Mouse (Mus musculus) testis, postnatal 10 days (tissue): Measurements from ENCODE around the gene Plxdc1.
A peak's percentile ranks its signal among the peaks of the same experiment; 100 is the strongest.

Source experiments
- DNase-seq: peaks from one replicate; pipeline ENCODE4 v3.0.0; 2021; ENCODE audit warnings: low spot score

The Plxdc1 gene

DNA sequence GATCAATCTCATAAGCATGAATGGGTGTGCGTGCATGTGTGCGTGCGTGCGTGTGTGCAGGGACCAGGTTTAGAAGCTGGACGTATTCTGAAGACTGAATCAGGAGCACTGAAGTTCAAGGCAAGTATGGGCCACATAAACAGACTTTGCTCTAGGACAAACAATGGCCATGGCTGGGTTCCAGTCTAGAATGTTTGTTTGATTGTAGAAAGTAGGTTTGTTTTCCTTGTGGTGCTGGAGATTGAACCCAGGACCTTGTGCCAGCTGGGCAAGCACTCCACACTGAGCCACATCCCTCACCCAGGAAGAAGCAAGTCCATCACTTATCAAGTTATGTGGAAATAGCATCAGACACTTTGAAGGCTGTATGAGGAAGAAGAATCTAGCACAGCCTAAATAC lies 29.9 kb upstream of the Plxdc1 start:
- DNase-seq, result no peak

- no peak for DNase-seq
Measured at GRCm38 (mm10) chr11:98012831-98013230, 26.6 kb upstream of the Plxdc1 start.

DNA sequence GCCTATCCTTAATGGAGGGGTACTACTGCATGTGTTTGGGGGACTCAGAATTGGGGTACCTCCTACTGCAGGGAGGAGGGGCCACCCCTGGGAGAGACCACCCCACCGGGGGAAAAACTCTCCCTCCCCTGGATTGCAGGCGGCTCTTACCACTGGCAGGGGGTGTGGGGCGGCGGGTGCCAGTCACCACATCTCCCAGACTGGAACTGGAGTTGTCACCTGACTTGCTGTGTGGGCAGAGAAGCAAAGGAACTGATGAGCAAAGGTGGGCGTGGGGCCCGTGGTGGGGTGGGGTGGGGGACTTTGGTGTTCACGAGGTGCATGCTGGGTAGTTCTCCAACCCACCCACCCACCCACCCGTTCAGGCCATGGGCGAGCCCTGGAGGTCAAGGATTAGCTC lies 25.5 kb upstream of the Plxdc1 start:
- DNase-seq, result no peak

- no peak for DNase-seq
Measured at GRCm38 (mm10) chr11:98008087-98008486, 21.8 kb upstream of the Plxdc1 start.

DNA sequence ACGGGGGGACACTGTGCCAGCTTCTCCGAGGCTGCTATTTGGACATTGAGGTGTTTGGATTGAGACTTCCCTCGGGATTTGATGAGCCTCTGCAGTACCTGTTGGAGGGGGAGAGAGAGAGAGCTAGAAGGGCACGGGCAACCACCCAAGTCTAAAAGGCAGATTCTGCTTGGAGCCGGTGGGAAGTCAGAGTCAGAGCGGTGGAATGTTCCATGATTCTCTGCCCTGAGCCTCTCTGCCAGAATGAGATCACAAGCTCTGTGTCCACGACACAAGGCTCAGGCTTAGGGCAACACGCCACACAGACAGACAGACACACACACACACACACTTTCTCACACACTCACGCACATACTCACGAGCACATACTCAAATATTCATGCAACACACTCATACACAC lies 19.4 kb upstream of the Plxdc1 start:
- peak; percentile 44 for DNase-seq

DNA sequence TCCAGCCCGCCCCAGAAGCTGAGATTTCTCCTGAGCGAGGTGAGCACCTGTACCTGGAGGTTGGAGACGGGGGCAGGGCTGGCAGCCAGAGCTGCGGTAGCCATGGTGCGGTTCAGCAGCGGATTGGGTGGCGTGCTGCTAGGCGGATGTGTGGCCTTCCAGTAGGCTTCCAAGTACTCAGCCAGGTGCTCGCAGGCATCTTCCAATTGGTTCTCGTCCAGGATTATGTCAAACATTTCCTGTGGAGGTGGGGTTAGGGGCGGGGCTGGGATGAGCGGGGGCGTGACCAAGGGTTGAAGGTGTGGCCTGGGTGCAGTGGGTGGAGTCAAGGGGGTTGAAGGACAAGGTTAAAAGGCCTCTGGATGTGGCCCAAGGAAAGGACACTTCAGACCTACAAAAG lies 18.8 kb upstream of the Plxdc1 start:
- DNase-seq, result peak; percentile 67

DNA sequence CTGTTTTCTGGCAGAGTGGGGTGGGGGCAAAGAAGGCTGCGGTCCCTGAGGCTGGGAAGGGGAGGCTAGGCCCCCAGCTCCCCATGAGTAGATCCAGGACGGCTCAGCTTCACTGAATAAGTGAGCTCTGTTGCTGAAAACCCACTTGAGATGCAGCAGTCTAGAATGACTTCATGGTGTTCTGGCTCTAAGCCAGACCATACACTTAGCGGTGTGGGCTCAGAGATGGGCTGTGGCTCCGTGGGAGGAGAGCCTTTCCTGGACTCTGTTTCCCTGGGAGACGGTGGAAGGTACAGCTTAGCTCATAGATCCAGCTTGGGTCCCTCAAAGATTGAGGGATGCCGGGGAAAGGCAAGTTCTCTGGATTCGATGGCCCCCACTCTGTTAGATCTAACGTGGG lies 17.9 kb upstream of the Plxdc1 start:
- no peak for DNase-seq

- peak; percentile 50 for DNase-seq
Measured at GRCm38 (mm10) chr11:98003171-98003671, 17.0 kb upstream of the Plxdc1 start.

GRCm38 (mm10) chr11:98002627-98003026 lies 16.4 kb upstream of the Plxdc1 start:
- peak; percentile 92 for DNase-seq

DNA sequence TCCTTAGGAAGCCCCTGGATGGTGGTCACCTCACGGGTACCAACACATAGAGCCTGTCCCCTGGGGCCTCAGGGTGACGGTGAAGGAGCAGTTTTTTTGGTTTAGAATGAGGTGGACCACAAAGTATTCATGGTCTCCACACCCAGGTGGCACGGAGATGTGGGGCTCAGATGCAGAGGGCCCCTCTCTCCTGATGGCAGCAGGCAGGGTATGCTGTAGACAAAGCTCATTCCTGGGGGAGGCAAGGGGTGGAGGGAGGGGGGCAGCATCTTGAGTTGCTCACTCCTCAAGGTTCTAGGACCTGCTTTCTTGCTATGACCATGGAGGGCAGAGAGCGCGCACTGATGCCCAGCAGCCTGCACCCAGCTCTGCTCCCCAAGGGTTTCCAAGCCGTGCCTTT lies 15.7 kb upstream of the Plxdc1 start:
- DNase-seq, result no peak

GRCm38 (mm10) chr11:98001351-98001824 lies 15.1 kb upstream of the Plxdc1 start:
- DNase-seq, result peak; percentile 45

DNA sequence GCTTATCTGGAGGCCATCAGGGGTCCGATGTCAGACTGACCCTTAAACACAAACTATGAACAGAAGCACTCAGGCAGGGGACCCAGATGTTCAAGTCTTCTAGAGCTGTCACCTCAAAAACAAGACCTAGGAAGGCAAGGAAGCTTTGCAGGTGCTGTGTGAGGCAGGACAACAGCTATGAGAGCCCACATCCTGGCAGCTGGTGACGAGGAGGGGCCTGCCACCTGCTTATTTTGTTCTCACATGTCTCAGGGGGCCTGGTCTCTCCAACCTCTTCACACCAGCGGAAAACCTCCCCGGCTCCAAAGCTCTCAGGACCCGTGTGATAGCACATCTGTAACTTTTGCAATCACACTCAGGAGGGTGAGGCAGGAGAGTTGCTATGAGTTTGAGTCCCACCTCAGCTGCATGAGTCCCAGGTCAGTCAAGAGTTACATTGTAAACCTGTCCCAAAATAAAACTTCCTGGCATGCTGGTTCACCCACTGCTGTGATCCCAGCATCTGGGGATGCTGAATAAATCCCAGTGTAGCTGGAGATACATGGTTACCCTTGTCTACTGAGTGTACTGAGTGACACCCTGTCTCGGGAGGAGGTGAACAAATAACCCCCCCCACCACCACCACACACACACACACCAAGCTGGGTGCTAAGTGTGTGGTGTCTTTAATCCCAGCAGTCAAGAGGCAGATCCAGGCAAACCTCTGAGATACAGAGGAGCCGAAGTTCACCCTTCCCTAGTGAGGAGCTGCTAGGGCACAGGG lies 14.3 kb upstream of the Plxdc1 start:
- no peak for DNase-seq

GRCm38 (mm10) chr11:97999748-98000147 lies 13.5 kb upstream of the Plxdc1 start:
- DNase-seq, result no peak

DNA sequence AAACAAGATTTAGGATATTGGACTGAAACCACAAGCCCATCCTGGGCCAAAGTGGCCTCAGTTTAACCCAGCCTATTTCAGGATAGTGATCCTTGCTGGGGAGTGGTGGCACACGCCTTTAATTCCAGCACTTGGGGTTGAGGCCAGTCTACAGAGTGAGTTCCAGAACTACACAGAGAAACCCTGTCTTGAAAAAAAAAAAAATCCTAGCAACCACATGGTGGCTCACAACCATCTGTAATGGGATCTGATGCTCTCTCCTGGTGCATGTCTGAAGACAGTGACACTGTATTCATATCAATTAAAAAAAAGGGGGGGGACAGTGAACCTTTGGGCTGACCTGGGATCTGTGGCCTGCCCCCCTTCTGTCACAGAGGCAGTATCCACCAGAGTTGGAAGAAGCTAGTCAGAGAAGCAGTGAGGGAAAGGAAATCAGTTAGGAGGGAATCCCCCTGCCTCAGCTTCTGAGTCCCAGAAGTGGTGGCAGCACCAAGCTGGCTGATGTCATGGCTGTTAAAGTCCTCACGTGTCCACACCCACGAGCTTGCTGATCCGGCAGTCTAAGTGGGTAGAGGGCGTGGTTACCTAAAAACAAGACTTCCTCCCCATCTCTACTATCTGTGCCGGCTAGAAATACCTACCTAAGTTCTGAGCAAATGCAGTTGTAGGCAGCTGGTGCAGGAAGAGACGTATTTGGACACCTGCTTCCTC lies 12.8 kb upstream of the Plxdc1 start:
- no peak for DNase-seq

GRCm38 (mm10) chr11:97998074-97998793 lies 12.0 kb upstream of the Plxdc1 start:
- DNase-seq, result no peak

- DNase-seq, result no peak
Measured at GRCm38 (mm10) chr11:97997387-97997960, 11.2 kb upstream of the Plxdc1 start.

DNA sequence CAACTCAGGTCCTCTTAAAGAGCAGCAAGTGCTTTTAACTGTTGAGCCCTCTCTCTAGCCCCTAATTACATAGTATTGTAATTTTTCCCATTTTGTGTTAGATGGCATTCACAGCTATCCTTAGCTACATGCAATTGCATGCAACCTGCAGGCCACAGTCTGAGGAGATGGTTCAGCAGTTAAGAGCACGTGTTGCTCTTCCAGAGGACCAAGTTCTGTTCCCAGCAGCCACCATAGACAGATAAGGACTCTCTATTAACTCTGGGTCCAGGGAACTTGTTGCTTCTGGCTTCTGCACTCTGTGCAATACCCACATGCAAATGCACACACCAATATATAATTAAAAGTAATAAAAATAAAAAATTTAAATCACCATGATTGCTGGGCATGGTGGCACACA lies 10.4 kb upstream of the Plxdc1 start:
- no peak for DNase-seq

DNA sequence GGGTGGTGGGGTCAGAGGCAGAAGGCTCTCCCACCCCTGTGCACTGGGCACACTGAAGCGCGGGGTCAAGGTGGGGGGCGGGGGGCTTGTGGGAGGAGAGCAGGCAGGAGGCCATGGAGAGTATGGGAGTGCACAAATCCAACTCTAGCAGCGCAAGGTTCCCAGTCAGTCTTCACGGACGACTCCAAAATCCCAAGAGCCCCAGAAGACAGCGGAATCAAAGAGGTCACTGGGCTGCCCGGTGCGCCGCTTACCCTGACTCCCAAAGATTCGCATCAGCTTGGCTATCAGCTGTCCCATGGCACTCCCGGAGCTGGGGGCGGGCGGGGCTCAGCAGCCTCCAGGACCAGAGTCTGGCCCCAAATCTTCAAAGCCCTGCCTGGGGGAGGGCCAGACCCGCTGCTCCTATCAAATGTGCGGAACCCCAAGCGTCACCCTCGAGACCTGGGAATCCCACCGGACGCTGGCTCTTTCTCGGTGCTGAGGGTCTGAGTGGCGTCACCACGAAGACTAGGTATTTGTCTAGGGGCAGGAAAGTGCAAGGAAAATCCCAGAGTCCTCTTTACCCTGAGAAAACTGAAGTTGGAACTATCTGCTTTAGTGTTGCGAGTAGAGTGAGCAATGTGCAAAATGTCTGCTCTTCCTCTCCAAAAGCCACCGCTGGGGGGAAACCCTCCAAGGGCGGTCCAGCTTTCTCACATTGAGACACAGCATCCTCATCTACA lies 9.5 kb upstream of the Plxdc1 start, which contains the start of gene Arl5c:
Arl5c (minus strand) TSS at position 618 of the 725 bp plus-strand sequence.
- peak; percentile 67 for DNase-seq

DNA sequence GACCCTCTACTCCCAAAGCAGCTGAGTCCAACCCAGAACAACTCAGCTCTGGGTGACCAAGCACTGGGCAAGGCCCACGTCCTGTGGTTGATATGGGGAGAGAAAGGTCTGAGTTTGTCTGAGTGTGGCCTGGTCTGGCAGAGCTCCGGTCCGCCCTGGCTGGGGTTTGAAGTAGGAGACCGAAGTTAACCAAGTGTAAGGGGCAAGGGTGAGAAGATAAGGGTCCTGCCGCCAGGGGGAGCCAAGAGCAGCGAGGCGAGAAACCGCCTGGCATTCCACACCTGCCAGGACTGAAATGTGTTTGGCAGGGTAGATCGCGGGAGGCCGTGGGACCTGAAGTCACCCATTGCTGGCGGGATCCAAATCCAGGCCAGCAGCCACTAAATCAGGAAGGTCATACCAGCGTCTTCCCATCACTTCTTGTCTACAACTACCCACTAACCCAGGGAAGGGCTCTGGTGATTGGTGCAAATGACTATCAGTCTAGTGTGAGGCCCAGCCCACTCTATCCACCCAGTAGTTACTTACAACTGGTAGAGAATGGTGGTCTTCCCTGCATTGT lies 8.4 kb upstream of the Plxdc1 start:
- DNase-seq, result peak; percentile 86

GRCm38 (mm10) chr11:97988530-97989096 lies 2.4 kb upstream of the Plxdc1 start:
- peak; percentile 84 for DNase-seq
